Mouse (Mus musculus) thymus, adult 2 months (tissue): ENCODE data around the gene Pde10a.

Experiments used
- CTCF ChIP-seq: fragments of 200-500 bp; IDR thresholded peaks from 2 replicates; pipeline ENCODE4 v1.5.1; 2012; ENCODE audit warnings: mild to moderate bottlenecking, control low read depth, low read length, moderate library complexity, borderline replicate concordance; ENCODE audit not compliant: control insufficient read depth, poor library complexity, insufficient read depth; ENCODE audit errors: extremely low read depth
- POLR2A ChIP-seq: fragments of 200-500 bp; IDR thresholded peaks from 2 replicates; pipeline ENCODE4 v1.6.1; 2012; ENCODE audit warnings: mild to moderate bottlenecking, low read length, control low read depth, moderate library complexity; ENCODE audit not compliant: control insufficient read depth, poor library complexity, insufficient read depth; ENCODE audit errors: extremely low read depth

GRCm38 (mm10) chr17:8478554-8478953 lies 46.6 kb upstream of the Pde10a start:
- TF ChIP-seq CTCF (no peak), POLR2A (no peak)
